Mouse (Mus musculus) left cerebral cortex, postnatal 36 days (tissue): Measurements from ENCODE around the gene Irf5. TPM values are rescaled to one million over a fixed set of nuclear protein-coding genes. Genes with fewer than 3 reads are reported as not detected.

Experiments used
- DNase-seq, 2 experiments: peaks; one replicate each; pipeline ENCODE4 v3.0.0; 2021 to 2022; ENCODE audit warnings: low spot score in 2 of 2, mixed read lengths in 1 of 2
- intact Hi-C: fragments of 180-260 bp; cut with DNase I; formaldehyde crosslinking; loops from one replicate; pipeline ENCODE4 v1.15.1; 2025
- total RNA-seq, 2 experiments: library from RNA; stranded (reverse); gene quantifications; 2 replicates each; pipeline ENCODE4 v1.2.3; 2021

Gene Irf5
- total RNA-seq = 1 to 10 TPM; 4.4 to 4.7 TPM

GRCm38 (mm10) chr6:29526281-29527251 is at the start of gene Irf5:
TSS of gene Irf5 (plus strand) at chr6:29526625.
- DNase-seq = no peak
- intact Hi-C loops = loop anchor here (10.0 kb wide), 1 partner anchor 118 kb away; no protein-coding TSS in a partner anchor

GRCm38 (mm10) chr6:29482691-29483090 is 43.7 kb upstream of the Irf5 start:
- DNase-seq = no peak
- intact Hi-C loops = no loop called here

GRCm38 (mm10) chr6:29484716-29485559 is 41.5 kb upstream of the Irf5 start:
- DNase-seq = peak in 1 of 2 experiments; percentile 23
- intact Hi-C loops = loop anchor here (5.0 kb wide), 1 partner anchor 123 kb away; no protein-coding TSS in a partner anchor

- intact Hi-C loops = loop anchor here (5.0 kb wide), 1 partner anchor 124 kb away; no protein-coding TSS in a partner anchor
- no peak for DNase-seq
Measured at GRCm38 (mm10) chr6:29485951-29486350, 40.5 kb upstream of the Irf5 start.

GRCm38 (mm10) chr6:29494101-29494500 is 32.3 kb upstream of the Irf5 start:
- no peak for DNase-seq
- intact Hi-C loops = no loop called here

GRCm38 (mm10) chr6:29496270-29496669 is 30.2 kb upstream of the Irf5 start:
- no peak for DNase-seq

GRCm38 (mm10) chr6:29497791-29498190 is 28.6 kb upstream of the Irf5 start:
- DNase-seq = no peak
- intact Hi-C loops = no loop called here

More at GRCm38 (mm10) chr6:29496270-29496669, 30.2 kb upstream of the Irf5 start:
- intact Hi-C loops = no loop called here

GRCm38 (mm10) chr6:29500177-29500576 is 26.2 kb upstream of the Irf5 start:
- intact Hi-C loops = no loop called here
- DNase-seq = no peak

- DNase-seq = no peak
- intact Hi-C loops = no loop called here
Measured at GRCm38 (mm10) chr6:29500810-29501209, 25.6 kb upstream of the Irf5 start.

GRCm38 (mm10) chr6:29501599-29501998 is 24.8 kb upstream of the Irf5 start:
- DNase-seq = no peak
- intact Hi-C loops = no loop called here

- intact Hi-C loops = no loop called here
- DNase-seq = no peak
Measured at GRCm38 (mm10) chr6:29505493-29505892, 20.9 kb upstream of the Irf5 start.

- intact Hi-C loops = no loop called here
- no peak for DNase-seq
Measured at GRCm38 (mm10) chr6:29506834-29507233, 19.6 kb upstream of the Irf5 start.

GRCm38 (mm10) chr6:29507447-29508309 is 18.7 kb upstream of the Irf5 start, which contains the start of gene Kcp:
TSS of gene Kcp (minus strand) at chr6:29507952.
- DNase-seq = no peak
- intact Hi-C loops = no loop called here

- intact Hi-C loops = no loop called here
Measured at GRCm38 (mm10) chr6:29509086-29509485, 17.3 kb upstream of the Irf5 start.

GRCm38 (mm10) chr6:29513284-29513683 is 13.1 kb upstream of the Irf5 start:
- intact Hi-C loops = no loop called here

More at GRCm38 (mm10) chr6:29509086-29509485, 17.3 kb upstream of the Irf5 start:
- no peak for DNase-seq

GRCm38 (mm10) chr6:29517139-29517538 is 9.3 kb upstream of the Irf5 start:
- intact Hi-C loops = no loop called here
- peak; percentile 56 to 59 for DNase-seq

More at GRCm38 (mm10) chr6:29513284-29513683, 13.1 kb upstream of the Irf5 start:
- DNase-seq = no peak

- intact Hi-C loops = loop anchor here (10.0 kb wide), 1 partner anchor 122 kb away; no protein-coding TSS in a partner anchor
- no peak for DNase-seq
Measured at GRCm38 (mm10) chr6:29522626-29523300, 3.7 kb upstream of the Irf5 start.

GRCm38 (mm10) chr6:29523301-29524033 is 3.0 kb upstream of the Irf5 start:
- no peak for DNase-seq
- intact Hi-C loops = loop anchor here (10.0 kb wide), 1 partner anchor 121 kb away; no protein-coding TSS in a partner anchor
